Mouse (Mus musculus): Measurements from ENCODE around the gene Ftcd. TPM values are rescaled to one million over a fixed set of nuclear protein-coding genes. Genes with fewer than 3 reads are reported as not detected.

The Ftcd gene
- total RNA-seq, 2 experiments from 2014 or later = 0.88 TPM

- DNase-seq = no peak
Observed at GRCm38 (mm10) chr10:76612473-76612872, 37.0 kb downstream of the Ftcd start.

GRCm38 (mm10) chr10:76622411-76622810, 47.0 kb downstream of the Ftcd start:
- DNase-seq = no peak

GRCm38 (mm10) chr10:76622928-76623680, 47.7 kb downstream of the Ftcd start, which contains the start of gene Col6a2:
Gene Col6a2, minus strand, starts transcription at chr10:76623630.
- peak; percentile 99 for DNase-seq

- DNase-seq = no peak
Observed at GRCm38 (mm10) chr10:76623734-76624133, 48.3 kb downstream of the Ftcd start.

GRCm38 (mm10) chr10:76624903-76625302, 49.5 kb downstream of the Ftcd start:
- DNase-seq = no peak

GRCm38 (mm10) chr10:76627714-76628113, 52.3 kb downstream of the Ftcd start:
- no peak for DNase-seq

GRCm38 (mm10) chr10:76630657-76631056, 55.2 kb downstream of the Ftcd start:
- no peak for DNase-seq

GRCm38 (mm10) chr10:76632630-76633029, 57.2 kb downstream of the Ftcd start:
- DNase-seq = no peak

GRCm38 (mm10) chr10:76634094-76634571, 58.7 kb downstream of the Ftcd start:
- DNase-seq = no peak

GRCm38 (mm10) chr10:76634584-76634983, 59.1 kb downstream of the Ftcd start:
- no peak for DNase-seq

- DNase-seq = peak; percentile 58
Observed at GRCm38 (mm10) chr10:76636026-76636425, 60.6 kb downstream of the Ftcd start.

GRCm38 (mm10) chr10:76636601-76637000, 61.2 kb downstream of the Ftcd start:
- no peak for DNase-seq

Other genes starting within 250 kb of the Ftcd start
- 10 to 100 TPM; 28.4 to 31.6 TPM for gene Dip2a, start 230.4 kb upstream of the Ftcd start, total RNA-seq (2021)
- not detected for gene AC141477.1, start 135.2 kb upstream of the Ftcd start, total RNA-seq (2021)
- gene Pcnt, start 132.9 kb upstream of the Ftcd start, total RNA-seq (2021) = 10 to 100 TPM; 27.1 TPM
- gene 2610028H24Rik, start 126.6 kb upstream of the Ftcd start, total RNA-seq (2021) = not detected
- gene Mcm3ap, start 106.7 kb upstream of the Ftcd start, total RNA-seq (2021) = 10 to 100 TPM; 33.0 to 37.5 TPM
- 1 to 10 TPM; 3.2 TPM for gene Ybey, start 106.5 kb upstream of the Ftcd start, total RNA-seq (2021)
- gene Lss, start 44.1 kb upstream of the Ftcd start, total RNA-seq (2021) = 10 to 100 TPM; 16.8 to 17.2 TPM
- not detected for gene Spatc1l, start 13.4 kb upstream of the Ftcd start, total RNA-seq (2021)
- 100 to 1,000 TPM; 201 to 217 TPM for gene Col6a2, start 48.0 kb downstream of the Ftcd start, total RNA-seq (2021)
- gene Col6a1, start 150.5 kb downstream of the Ftcd start, total RNA-seq (2021) = 100 to 1,000 TPM; 153 to 163 TPM